28 mouse cellular contexts compared by ENCODE assay signal in genomic region chr3:26877291-26877690, GRCm38 (mm10).
"Had no signal": no experiment of that assay in that cellular context is flagged by ENCODE, and none has a peak within 500 bp of the region (broad histone marks: within the 10 kb centered on the region; RNA-seq: fewer than 3 reads in every experiment).

No protein-coding gene starts in this region.

- H3K4me3 ChIP-seq: embryonic facial prominence, embryonic 10.5 days; embryonic facial prominence, embryonic 12.5 days; embryonic facial prominence, embryonic 13.5 days; embryonic facial prominence, embryonic 15.5 days; erythroblast, embryonic 14.5 days; forebrain, embryonic 10.5 days; forebrain, embryonic 12.5 days; forebrain, embryonic 13.5 days; forebrain, embryonic 15.5 days; gastrocnemius, adult 2 months had no signal

- H3K9me3 ChIP-seq: embryonic facial prominence, embryonic 10.5 days; embryonic facial prominence, embryonic 12.5 days; embryonic facial prominence, embryonic 13.5 days; embryonic facial prominence, embryonic 15.5 days; forebrain, embryonic 10.5 days; forebrain, embryonic 12.5 days; forebrain, embryonic 13.5 days; forebrain, embryonic 15.5 days had no signal

- DNase-seq: cerebellum, adult 18-20 months; cerebellum, adult 2 months; cerebellum, adult 8-10 months; cerebellum, adult 9-10 months; cerebellum, adult 9-11 months; cerebellum, postnatal 10 days; cerebellum, postnatal 14 days; cerebellum, postnatal 25 days; cerebellum, postnatal 36 days; embryo, embryonic 11 days; forebrain, postnatal 0 days; gastrocnemius, adult 2 months; gastrocnemius, postnatal 10 days; gastrocnemius, postnatal 14 days; gastrocnemius, postnatal 25 days; gastrocnemius, postnatal 36 days; heart, adult 18-20 months had no signal

- H3K36me3 ChIP-seq: embryonic facial prominence, embryonic 10.5 days; embryonic facial prominence, embryonic 12.5 days; embryonic facial prominence, embryonic 13.5 days; embryonic facial prominence, embryonic 15.5 days; forebrain, embryonic 10.5 days; forebrain, embryonic 12.5 days; forebrain, embryonic 15.5 days had no signal

- ATAC-seq: forebrain, embryonic 13.5 days; forebrain, embryonic 14.5 days; forebrain, embryonic 15.5 days; forebrain, embryonic 16.5 days; forebrain, postnatal 0 days had no signal

- H3K27me3 ChIP-seq: embryonic facial prominence, embryonic 12.5 days; embryonic facial prominence, embryonic 13.5 days; embryonic facial prominence, embryonic 15.5 days; forebrain, embryonic 12.5 days; forebrain, embryonic 13.5 days; forebrain, embryonic 15.5 days had no signal

- H3K4me1 ChIP-seq: embryonic facial prominence, embryonic 10.5 days; embryonic facial prominence, embryonic 12.5 days; embryonic facial prominence, embryonic 13.5 days; embryonic facial prominence, embryonic 15.5 days; forebrain, embryonic 10.5 days; forebrain, embryonic 12.5 days; forebrain, embryonic 13.5 days had no signal

- H3K9ac ChIP-seq: embryonic facial prominence, embryonic 12.5 days; embryonic facial prominence, embryonic 13.5 days; embryonic facial prominence, embryonic 15.5 days; forebrain, embryonic 12.5 days; forebrain, embryonic 13.5 days; forebrain, embryonic 15.5 days; forebrain, postnatal 0 days had no signal

- H3K4me2 ChIP-seq: embryonic facial prominence, embryonic 12.5 days; embryonic facial prominence, embryonic 13.5 days; embryonic facial prominence, embryonic 15.5 days; forebrain, embryonic 12.5 days; forebrain, embryonic 13.5 days; forebrain, embryonic 15.5 days had no signal

- H3K27ac ChIP-seq: embryonic facial prominence, embryonic 10.5 days; embryonic facial prominence, embryonic 12.5 days; embryonic facial prominence, embryonic 13.5 days; embryonic facial prominence, embryonic 15.5 days; forebrain, embryonic 10.5 days; forebrain, embryonic 12.5 days; forebrain, embryonic 13.5 days; forebrain, embryonic 15.5 days; gastrocnemius, adult 2 months had no signal
